Mouse (Mus musculus) spleen, adult 2 months (tissue): ENCODE data around the gene B4galnt3.

Experiments
- CTCF ChIP-seq: fragments of 200-500 bp; IDR thresholded peaks from 2 replicates; pipeline ENCODE4 v1.5.1; 2011; ENCODE audit warnings: mild to moderate bottlenecking, inconsistent platforms; ENCODE audit not compliant: insufficient read depth, insufficient read length, insufficient replicate concordance; ENCODE audit errors: extremely low read depth
- POLR2A ChIP-seq: fragments of 200-500 bp; IDR thresholded peaks from 2 replicates; pipeline ENCODE4 v1.6.1; 2011; ENCODE audit warnings: low read depth, low read length, inconsistent platforms

DNA sequence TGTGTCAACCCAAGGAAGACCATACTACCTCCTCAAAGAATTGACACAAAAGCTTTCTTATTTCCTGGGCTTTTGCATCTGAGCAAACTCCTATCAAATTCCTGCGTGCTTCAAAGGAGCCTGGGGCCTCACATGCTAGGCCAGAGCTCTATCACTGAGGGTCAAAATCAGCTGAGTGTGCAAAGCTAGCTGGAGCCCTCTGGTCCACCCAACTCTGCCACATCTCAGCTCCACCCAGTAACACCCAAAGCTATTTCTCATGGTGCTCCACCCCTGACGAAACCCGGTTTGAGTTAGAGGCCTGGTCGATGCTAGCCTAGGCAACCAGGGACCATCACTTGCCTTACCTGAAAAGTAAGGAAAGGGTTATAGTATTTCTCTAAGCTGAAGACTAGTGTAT lies 39.2 kb downstream of the B4galnt3 start:
- TF ChIP-seq POLR2A (no peak), CTCF (no peak)
